In the genomic region with DNA sequence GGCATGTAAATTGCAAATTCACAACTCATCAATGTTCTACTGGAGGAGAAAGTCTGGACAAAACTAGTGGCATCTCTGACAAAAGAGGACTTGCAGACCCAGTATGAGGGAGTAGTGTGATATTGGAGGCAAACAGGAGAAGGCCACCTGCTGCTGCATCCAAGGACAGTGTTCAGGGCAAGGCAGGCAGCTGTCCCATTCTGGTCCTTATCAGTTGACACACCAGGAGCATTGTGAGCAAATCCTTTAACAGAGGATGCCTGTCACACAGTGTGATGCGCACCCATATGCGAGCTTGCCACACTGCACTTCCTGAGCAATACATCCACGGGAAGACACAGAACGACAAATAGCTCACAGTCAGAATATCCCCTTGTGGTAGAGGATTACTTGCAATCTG, we compare ENCODE assay signal across 51 mouse cellular contexts. TPM values are rescaled to one million over a fixed set of nuclear protein-coding genes. Genes with fewer than 3 reads are reported as not detected.
"Had no signal": no experiment of that assay in that cellular context is flagged by ENCODE, and none has a peak within 500 bp of the region (broad histone marks: within the 10 kb centered on the region; RNA-seq: fewer than 3 reads in every experiment).

No protein-coding gene starts in this region.

- H3K36me3 ChIP-seq: heart, embryonic 12.5 days; heart, embryonic 13.5 days; heart, embryonic 15.5 days; hindbrain, embryonic 10.5 days; hindbrain, embryonic 12.5 days; hindbrain, embryonic 13.5 days; hindbrain, embryonic 15.5 days; intestine, embryonic 15.5 days; kidney, embryonic 15.5 days had no signal

- H3K4me1 ChIP-seq: heart, embryonic 12.5 days; heart, embryonic 13.5 days; heart, embryonic 15.5 days; hindbrain, embryonic 10.5 days; hindbrain, embryonic 12.5 days; hindbrain, embryonic 13.5 days; hindbrain, embryonic 15.5 days; intestine, embryonic 15.5 days; kidney, embryonic 15.5 days had no signal

- H3K4me3 ChIP-seq: heart, embryonic 12.5 days; heart, embryonic 13.5 days; heart, embryonic 15.5 days; hindbrain, embryonic 10.5 days; hindbrain, embryonic 12.5 days; hindbrain, embryonic 13.5 days; hindbrain, embryonic 15.5 days; intestine, embryonic 15.5 days; kidney, embryonic 15.5 days; layer of hippocampus, adult 2 months; left cerebral cortex, adult 2 months had no signal

- H3K27me3 ChIP-seq: heart, embryonic 15.5 days; hindbrain, embryonic 12.5 days; hindbrain, embryonic 13.5 days; hindbrain, embryonic 15.5 days; intestine, embryonic 15.5 days; kidney, embryonic 15.5 days had no signal

- DNase-seq: heart, postnatal 10 days; heart, postnatal 14 days; heart, postnatal 36 days; heart, postnatal 4 days; kidney, adult 11 months; kidney, adult 18-20 months; kidney, adult 2 months; kidney, adult 8-10 months; kidney, adult 9 months; kidney, postnatal 10 days; kidney, postnatal 14 days; kidney, postnatal 25 days; kidney, postnatal 36 days; kidney, postnatal 4 days; layer of hippocampus, adult 9-11 months; layer of hippocampus, postnatal 36 days had no signal

- H3K27ac ChIP-seq: heart, embryonic 13.5 days; heart, embryonic 15.5 days; hindbrain, embryonic 10.5 days; hindbrain, embryonic 12.5 days; hindbrain, embryonic 13.5 days; hindbrain, embryonic 14.5 days; hindbrain, embryonic 15.5 days; hindbrain, postnatal 0 days; intestine, embryonic 15.5 days; kidney, embryonic 15.5 days; kidney, postnatal 0 days; layer of hippocampus, adult 2 months; left cerebral cortex, adult 2 months had no signal

RNA-seq across cellular contexts. Expression of a gene that starts 12.9 kb away (rescaled TPM):
- total RNA-seq: heart, postnatal 10 days; heart, postnatal 14 days; heart, postnatal 25 days; heart, postnatal 36 days; heart, postnatal 4 days; hematopoietic stem cell, adult 5-6 weeks; layer of hippocampus, adult 2 months; layer of hippocampus, postnatal 25 days; layer of hippocampus, postnatal 36 days; left cerebral cortex, adult 18-20 months; left cerebral cortex, adult 2 months had no signal
- polyA plus RNA-seq: heart, embryonic 11.5 days; heart, embryonic 12.5 days; heart, embryonic 13.5 days; heart, embryonic 14.5 days; heart, embryonic 15.5 days; heart, postnatal 0 days; inflammation-experienced regulatory T-cells, adult 6 months; intestine, embryonic 14.5 days; intestine, embryonic 15.5 days; intestine, embryonic 16.5 days; intestine, postnatal 0 days; kidney, adult 2 months; kidney, embryonic 14.5 days; kidney, embryonic 15.5 days; kidney, embryonic 16.5 days; kidney, postnatal 0 days; large intestine, adult 2 months had no signal

RNA-seq across cellular contexts. Expression of a gene that starts 37.9 kb away (rescaled TPM):
- polyA plus RNA-seq: inflammation-experienced regulatory T-cells, adult 6 months had no signal

RNA-seq across cellular contexts. Expression of a gene that starts 50.5 kb away (rescaled TPM):
- total RNA-seq: heart, postnatal 10 days; heart, postnatal 14 days; heart, postnatal 25 days; heart, postnatal 36 days; heart, postnatal 4 days; hindbrain, postnatal 0 days; layer of hippocampus, adult 18-20 months; layer of hippocampus, adult 2 months; layer of hippocampus, postnatal 10 days; layer of hippocampus, postnatal 14 days; layer of hippocampus, postnatal 25 days; layer of hippocampus, postnatal 36 days; left cerebral cortex, adult 18-20 months; left cerebral cortex, adult 2 months had no signal
- polyA plus RNA-seq: heart, embryonic 12.5 days; heart, embryonic 14.5 days; heart, postnatal 0 days; hindbrain, embryonic 11.5 days; hindbrain, embryonic 14.5 days; hindbrain, embryonic 15.5 days; inflammation-experienced regulatory T-cells, adult 6 months; intestine, embryonic 14.5 days; intestine, postnatal 0 days; kidney, embryonic 14.5 days; kidney, postnatal 0 days had no signal

RNA-seq across cellular contexts. Expression of a gene that starts 54.1 kb away (rescaled TPM):
- total RNA-seq: heart, postnatal 10 days; heart, postnatal 14 days; heart, postnatal 25 days; heart, postnatal 36 days; heart, postnatal 4 days; hematopoietic stem cell, adult 5-6 weeks; hindbrain, postnatal 0 days; layer of hippocampus, adult 18-20 months; layer of hippocampus, adult 2 months; layer of hippocampus, adult 8-10 months; layer of hippocampus, postnatal 10 days; layer of hippocampus, postnatal 14 days; layer of hippocampus, postnatal 25 days; layer of hippocampus, postnatal 36 days; left cerebral cortex, adult 18-20 months; left cerebral cortex, adult 2 months had no signal
- polyA plus RNA-seq: heart, embryonic 11.5 days; heart, embryonic 12.5 days; heart, embryonic 13.5 days; heart, embryonic 14.5 days; heart, embryonic 15.5 days; heart, embryonic 16.5 days; heart, postnatal 0 days; hindbrain, embryonic 10.5 days; hindbrain, embryonic 11.5 days; hindbrain, embryonic 12.5 days; hindbrain, embryonic 13.5 days; hindbrain, embryonic 14.5 days; hindbrain, embryonic 15.5 days; hindbrain, embryonic 16.5 days; hindbrain, postnatal 0 days; intestine, embryonic 14.5 days; intestine, embryonic 15.5 days; intestine, embryonic 16.5 days; intestine, postnatal 0 days; kidney, adult 2 months; kidney, embryonic 14.5 days; kidney, embryonic 15.5 days; kidney, embryonic 16.5 days; kidney, postnatal 0 days; large intestine, adult 2 months had no signal
